Mouse (Mus musculus) stomach, postnatal 0 days (tissue): ENCODE data around the gene Ambra1.

Experiments
- CTCF ChIP-seq: IDR thresholded peaks from 2 replicates; pipeline ENCODE4 v1.5.1; 2016; ENCODE audit warnings: antibody characterized with exemption, low read depth, mild to moderate bottlenecking, moderate library complexity
- EP300 ChIP-seq: optimal IDR thresholded peaks from 2 replicates; pipeline ENCODE3; 2016; ENCODE audit warnings: antibody characterized with exemption

DNA sequence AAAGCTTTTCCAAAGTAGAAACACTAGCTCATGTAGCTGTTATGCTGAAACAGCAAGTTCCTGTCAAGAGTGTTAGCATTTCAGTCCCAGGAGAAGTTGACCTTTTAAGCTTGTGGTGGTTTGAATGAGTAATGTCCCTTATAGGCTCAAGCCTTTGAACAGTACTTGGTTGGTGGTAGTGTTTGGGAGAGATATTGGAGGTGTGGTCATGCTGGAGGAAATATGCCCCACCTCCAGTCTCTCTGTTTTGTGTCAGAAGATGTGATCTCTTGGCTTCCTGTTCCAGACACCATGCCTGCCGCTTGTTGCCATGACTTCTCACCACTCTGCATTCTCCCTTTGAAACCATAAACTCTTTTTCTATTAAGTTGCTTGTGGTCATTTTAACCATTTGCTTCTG lies 105.1 kb downstream of the Ambra1 start:
- TF ChIP-seq CTCF = no peak
- no peak for TF ChIP-seq EP300
